Mouse (Mus musculus) embryonic facial prominence, embryonic 14.5 days (tissue): ENCODE results near the gene Mrtfa. TPM values are rescaled to one million over a fixed set of nuclear protein-coding genes. Genes with fewer than 3 reads are reported as not detected.
"Not testable (repeated sequence)": the region's sequence is repeated elsewhere in the genome, so short reads cannot be mapped to it uniquely, and the experiment has no call there.

Experiments
- ATAC-seq: fragments of 200-750 bp; cut with Nextera tagmentation; 2 replicates; pipeline ENCODE4 v1.8.0; 2017; ENCODE audit warnings: low read depth, moderate number of reproducible peaks, moderate TSS enrichment
- DNase-seq: peaks from one replicate; pipeline ENCODE4 v3.0.0-alpha.2; 2015; ENCODE audit warnings: low spot score
- H3K27ac ChIP-seq: fragments of 300-500 bp; sonication (generic); replicated peaks from 2 replicates; pipeline ENCODE4 v1.5.1; 2014; ENCODE audit warnings: low read depth, mild to moderate bottlenecking, low read length, moderate library complexity
- H3K27me3 ChIP-seq: fragments of 300-500 bp; sonication (generic); replicated peaks from 2 replicates; pipeline ENCODE4 v1.6.1; 2014; ENCODE audit warnings: low read length; ENCODE audit not compliant: control insufficient read depth, insufficient read depth
- H3K36me3 ChIP-seq: fragments of 300-500 bp; sonication (generic); 2 replicates; pipeline ENCODE4 v1.6.1; 2014; ENCODE audit warnings: low read length, mixed read lengths; ENCODE audit not compliant: control insufficient read depth, insufficient read depth
- H3K4me1 ChIP-seq: fragments of 300-500 bp; sonication (generic); 2 replicates; pipeline ENCODE4 v1.6.1; 2014; ENCODE audit warnings: antibody characterized with exemption, low read length; ENCODE audit not compliant: control insufficient read depth, insufficient read depth
- H3K4me2 ChIP-seq: fragments of 300-500 bp; sonication (generic); 2 replicates; pipeline ENCODE4 v1.6.1; 2014; ENCODE audit warnings: low read depth, mild to moderate bottlenecking, low read length, moderate library complexity, mixed read lengths
- H3K4me3 ChIP-seq: fragments of 300-500 bp; sonication (generic); 2 replicates; pipeline ENCODE4 v1.5.1; 2014; ENCODE audit warnings: low read depth, mild to moderate bottlenecking, low read length
- H3K9ac ChIP-seq: fragments of 300-500 bp; sonication (generic); 2 replicates; pipeline ENCODE4 v1.6.1; 2014; ENCODE audit warnings: low read depth, mild to moderate bottlenecking, low read length, moderate library complexity, mixed read lengths
- H3K9me3 ChIP-seq: fragments of 300-500 bp; sonication (generic); 2 replicates; pipeline ENCODE4 v1.6.1; 2016; ENCODE audit warnings: low read length; ENCODE audit not compliant: control insufficient read depth
- WGBS: fragments of 180-500 bp; shearing (Covaris S2); extraction: QIAGEN DNeasy Blood & Tissue Kit; methylation state at CpG from one replicate; pipeline ENCODE4 v1.1.7; 2014; 5-methylcytosine and 5-hydroxymethylcytosine counted together
- polyA plus RNA-seq: library from polyadenylated mRNA; unstranded; fragments of >200 nt; fragmentation: Nextera tagmentation; extraction: Ambion mirVana; gene quantifications from 2 replicates; pipeline ENCODE4 v1.2.1, GENCODE M21; 2014

The Mrtfa gene
- polyA plus RNA-seq, 1 experiment from 2014 or later, result 28.6 TPM

DNA sequence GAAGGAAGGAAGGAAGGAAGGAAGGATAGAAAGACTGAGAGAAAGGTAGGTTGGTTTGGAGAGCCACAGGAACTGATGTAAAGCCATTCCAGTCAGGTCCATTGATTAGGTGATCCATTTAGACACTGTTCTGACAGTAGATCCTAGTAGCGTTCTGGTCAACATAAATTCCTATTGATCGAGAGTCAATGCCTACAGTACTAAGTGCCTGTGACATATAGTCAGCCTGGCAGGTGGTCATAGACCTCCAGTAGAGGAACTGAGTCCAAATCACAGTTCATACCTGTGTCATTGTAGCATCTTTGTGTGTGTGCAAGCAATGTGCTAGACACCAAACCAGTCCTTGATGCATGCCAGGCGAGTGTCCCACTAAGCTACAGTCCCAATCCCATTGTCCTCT, 37.7 kb upstream of the Mrtfa start:
- 83% methylated on average over 3 of the region's 3 CpGs for WGBS
- no peak for DNase-seq
- Histone ChIP-seq H3K4me3 (no peak overlapping the region), H3K4me1 (no peaks in the 10 kb centered on the region), H3K4me2 (no peak overlapping the region), H3K27me3 (no peaks in the 10 kb centered on the region), H3K9me3 (no peaks in the 10 kb centered on the region), H3K9ac (no peak overlapping the region), H3K36me3 (no peaks in the 10 kb centered on the region), H3K27ac (no peak overlapping the region)
- ATAC-seq, result no peak

DNA sequence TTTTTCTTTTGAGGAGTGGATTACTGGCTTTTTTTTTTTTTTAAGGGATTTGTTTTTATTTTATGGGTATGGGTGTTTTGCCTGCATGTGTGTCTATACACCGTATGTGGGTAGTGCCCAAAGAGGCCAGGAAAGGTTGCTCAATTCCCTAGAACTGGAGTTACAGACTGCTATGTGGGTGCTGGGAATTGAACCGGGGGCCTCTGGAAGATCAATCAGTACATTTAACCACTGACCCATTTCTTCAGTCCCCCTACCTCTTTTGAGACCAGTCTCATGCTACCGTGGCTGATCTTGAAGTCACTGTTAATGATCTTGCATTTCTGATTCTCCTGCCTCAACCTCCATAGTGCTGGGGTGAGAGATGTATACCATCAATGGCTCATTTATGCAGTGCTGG, 36.7 kb upstream of the Mrtfa start:
- Histone ChIP-seq H3K36me3 (no peaks in the 10 kb centered on the region), H3K4me2 (no peak overlapping the region), H3K4me3 (no peak overlapping the region), H3K4me1 (no peaks in the 10 kb centered on the region), H3K27ac (no peak overlapping the region), H3K9ac (no peak overlapping the region), H3K9me3 (no peaks in the 10 kb centered on the region), H3K27me3 (no peaks in the 10 kb centered on the region)
- DNase-seq, result no peak
- ATAC-seq, result no peak
- WGBS, result 86% methylated on average over 3 of the region's 3 CpGs

DNA sequence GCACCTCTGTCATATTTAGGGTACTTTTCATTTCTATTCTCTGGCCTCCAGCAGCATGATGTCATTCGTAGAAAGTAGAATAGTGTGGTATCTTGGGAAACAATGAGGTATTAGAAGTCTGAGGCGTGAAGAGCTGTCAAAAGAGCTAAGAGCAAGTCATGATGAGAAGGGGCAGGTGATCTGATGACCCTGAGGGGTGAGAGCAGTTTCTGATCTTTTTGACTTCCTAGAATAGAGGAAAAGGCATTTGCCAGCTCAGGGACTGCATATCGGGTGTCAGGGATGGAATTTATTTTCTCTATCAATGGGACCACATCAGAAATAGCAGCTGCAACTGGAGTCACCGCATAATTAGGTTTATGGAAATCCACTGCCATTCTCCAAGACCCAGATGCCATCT, 36.2 kb upstream of the Mrtfa start:
- ATAC-seq, result peak; percentile 47; the same call in 1 of the 2 replicates
- H3K9me3 ChIP-seq, result no peaks in the 10 kb centered on the region
- H3K4me3 ChIP-seq, result no peak overlapping the region
- H3K27me3 ChIP-seq, result no peaks in the 10 kb centered on the region
- no peak overlapping the region for H3K27ac ChIP-seq
- peak; percentile 83 for DNase-seq
- H3K9ac ChIP-seq, result no peak overlapping the region
- WGBS, result 59% methylated on average over 4 of the region's 4 CpGs
- H3K36me3 ChIP-seq, result no peaks in the 10 kb centered on the region
- no peaks in the 10 kb centered on the region for H3K4me1 ChIP-seq
- H3K4me2 ChIP-seq, result no peak overlapping the region

DNA sequence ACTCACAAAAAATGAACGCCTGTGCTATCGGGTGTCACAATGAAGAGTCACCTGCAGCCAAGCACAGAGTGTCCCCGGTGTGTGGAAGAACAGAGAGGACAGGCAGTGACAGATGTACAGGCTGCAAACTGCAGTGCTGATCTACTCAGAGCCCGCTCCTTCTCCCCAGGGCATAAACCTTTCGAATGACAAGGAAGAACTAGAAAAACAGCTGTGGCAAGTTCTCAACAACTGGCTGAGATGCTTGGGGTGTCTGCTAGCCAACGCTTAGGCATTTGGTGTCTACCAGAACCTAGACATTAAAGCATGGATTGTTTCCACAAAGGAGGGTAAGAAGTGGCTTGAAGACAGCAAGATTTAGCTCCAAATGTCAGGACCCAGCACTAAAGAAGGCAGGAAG, 35.2 kb upstream of the Mrtfa start:
- H3K36me3 ChIP-seq, result no peaks in the 10 kb centered on the region
- H3K27ac ChIP-seq, result no peak overlapping the region
- no peaks in the 10 kb centered on the region for H3K4me1 ChIP-seq
- H3K4me2 ChIP-seq, result no peak overlapping the region
- ATAC-seq (no peak), DNase-seq (peak; percentile 70)
- WGBS, result 61% methylated on average over 6 of the region's 6 CpGs
- H3K27me3 ChIP-seq, result no peaks in the 10 kb centered on the region
- no peak overlapping the region for H3K9ac ChIP-seq
- H3K9me3 ChIP-seq, result no peaks in the 10 kb centered on the region
- no peak overlapping the region for H3K4me3 ChIP-seq

DNA sequence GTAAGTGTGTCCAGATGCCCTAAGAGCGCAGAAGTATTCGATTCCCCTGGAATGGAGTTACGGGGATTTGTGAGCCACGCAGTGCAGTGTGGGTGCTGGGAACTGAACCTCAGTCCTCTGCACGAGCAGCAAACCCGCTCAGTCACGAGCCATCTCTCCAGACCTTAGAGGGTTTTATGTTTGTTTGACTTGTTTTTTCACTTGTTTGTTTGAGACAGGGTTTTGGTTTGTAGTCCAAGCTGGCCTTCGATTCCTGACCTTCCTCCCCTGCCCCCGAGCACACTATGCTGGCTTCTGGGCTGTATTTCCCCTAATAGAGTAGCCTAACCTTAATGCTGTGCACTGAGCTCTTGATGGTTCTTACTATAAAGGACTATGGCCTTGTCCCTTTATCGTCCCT, 34.5 kb upstream of the Mrtfa start:
- Histone ChIP-seq H3K4me2 (no peak overlapping the region), H3K27me3 (no peaks in the 10 kb centered on the region), H3K9ac (no peak overlapping the region), H3K27ac (no peak overlapping the region), H3K9me3 (no peaks in the 10 kb centered on the region), H3K36me3 (no peaks in the 10 kb centered on the region), H3K4me1 (no peaks in the 10 kb centered on the region), H3K4me3 (no peak overlapping the region)
- ATAC-seq, result no peak
- no peak for DNase-seq
- 83% methylated on average over 10 of the region's 10 CpGs for WGBS

DNA sequence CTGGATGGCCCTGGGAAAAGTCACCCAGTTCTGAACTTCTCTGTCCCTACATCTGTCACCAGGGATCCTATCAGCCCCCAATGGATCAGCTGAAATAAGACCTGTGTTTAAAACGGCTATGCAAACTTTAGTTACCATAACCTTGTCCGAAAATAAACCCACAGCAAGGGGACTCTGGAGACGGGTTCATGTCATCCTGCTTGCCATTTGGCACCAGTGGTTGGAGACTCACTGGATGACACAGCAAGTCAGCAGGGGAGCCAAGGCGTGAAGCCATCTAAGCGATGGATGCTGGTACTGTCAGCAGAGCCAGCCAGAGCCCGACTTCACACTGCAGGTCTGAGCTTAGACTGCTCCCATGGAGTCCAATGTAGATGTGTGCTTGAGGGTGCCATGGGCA, 30.9 kb upstream of the Mrtfa start:
- H3K36me3 ChIP-seq, result no peaks in the 10 kb centered on the region
- no peak overlapping the region for H3K4me3 ChIP-seq
- no peak overlapping the region for H3K27ac ChIP-seq
- H3K4me2 ChIP-seq, result no peak overlapping the region
- H3K9me3 ChIP-seq, result no peaks in the 10 kb centered on the region
- H3K4me1 ChIP-seq, result no peaks in the 10 kb centered on the region
- H3K27me3 ChIP-seq, result no peaks in the 10 kb centered on the region
- no peak overlapping the region for H3K9ac ChIP-seq
- no peak for ATAC-seq
- no peak for DNase-seq
- 52% methylated on average over 6 of the region's 6 CpGs for WGBS

DNA sequence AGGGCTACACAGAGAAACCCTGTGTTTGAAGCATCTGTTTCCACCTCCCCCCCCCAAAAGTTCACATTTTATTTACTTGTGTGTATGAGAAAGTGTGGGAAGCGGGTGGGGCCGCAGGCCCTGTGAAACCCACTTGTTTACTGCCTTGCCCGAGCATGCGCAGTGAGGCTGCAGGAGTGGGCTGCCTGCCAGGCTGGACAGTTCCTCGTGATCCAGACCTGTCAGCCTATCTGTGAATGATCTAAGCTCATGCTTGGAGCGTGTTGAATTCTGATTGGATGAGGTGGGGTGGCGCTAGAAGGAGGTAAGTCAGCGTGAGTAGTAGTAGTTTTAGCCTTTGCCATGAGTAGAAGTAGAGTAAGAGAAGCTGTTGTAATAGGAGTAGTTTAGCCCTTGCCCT, 29.5 kb upstream of the Mrtfa start:
- H3K4me3 ChIP-seq, H3K36me3 ChIP-seq, H3K27me3 ChIP-seq, ATAC-seq, H3K9me3 ChIP-seq, H3K9ac ChIP-seq, H3K4me1 ChIP-seq, H3K27ac ChIP-seq, H3K4me2 ChIP-seq, DNase-seq: not testable (repeated sequence)
- 68% methylated on average over 8 of the region's 8 CpGs for WGBS

DNA sequence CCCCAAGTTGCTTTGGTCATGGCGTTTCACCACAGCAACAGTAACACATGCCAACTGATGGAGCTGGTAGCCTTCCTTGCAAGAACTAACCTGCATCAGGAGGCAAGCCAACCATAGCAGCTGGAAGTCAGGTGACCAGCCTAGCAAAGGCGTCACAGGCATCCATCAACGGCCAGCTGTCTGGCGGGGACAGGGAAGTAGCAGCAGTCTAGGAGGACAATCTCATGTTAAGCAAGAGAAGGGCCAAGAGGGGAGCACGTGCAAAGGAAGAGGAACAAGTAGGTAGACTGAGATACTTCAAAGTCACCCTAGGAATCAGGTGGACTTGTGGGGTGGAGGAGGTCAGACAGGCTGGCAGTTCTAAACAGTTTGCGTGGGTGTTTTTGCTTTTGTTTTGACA, 28.5 kb upstream of the Mrtfa start:
- WGBS, result 74% methylated on average over 6 of the region's 6 CpGs
- H3K4me3 ChIP-seq, result no peak overlapping the region
- no peak overlapping the region for H3K9ac ChIP-seq
- no peaks in the 10 kb centered on the region for H3K36me3 ChIP-seq
- H3K27me3 ChIP-seq, result no peaks in the 10 kb centered on the region
- no peak overlapping the region for H3K4me2 ChIP-seq
- no peaks in the 10 kb centered on the region for H3K4me1 ChIP-seq
- H3K9me3 ChIP-seq, result no peaks in the 10 kb centered on the region
- DNase-seq (no peak), ATAC-seq (no peak)
- no peak overlapping the region for H3K27ac ChIP-seq

DNA sequence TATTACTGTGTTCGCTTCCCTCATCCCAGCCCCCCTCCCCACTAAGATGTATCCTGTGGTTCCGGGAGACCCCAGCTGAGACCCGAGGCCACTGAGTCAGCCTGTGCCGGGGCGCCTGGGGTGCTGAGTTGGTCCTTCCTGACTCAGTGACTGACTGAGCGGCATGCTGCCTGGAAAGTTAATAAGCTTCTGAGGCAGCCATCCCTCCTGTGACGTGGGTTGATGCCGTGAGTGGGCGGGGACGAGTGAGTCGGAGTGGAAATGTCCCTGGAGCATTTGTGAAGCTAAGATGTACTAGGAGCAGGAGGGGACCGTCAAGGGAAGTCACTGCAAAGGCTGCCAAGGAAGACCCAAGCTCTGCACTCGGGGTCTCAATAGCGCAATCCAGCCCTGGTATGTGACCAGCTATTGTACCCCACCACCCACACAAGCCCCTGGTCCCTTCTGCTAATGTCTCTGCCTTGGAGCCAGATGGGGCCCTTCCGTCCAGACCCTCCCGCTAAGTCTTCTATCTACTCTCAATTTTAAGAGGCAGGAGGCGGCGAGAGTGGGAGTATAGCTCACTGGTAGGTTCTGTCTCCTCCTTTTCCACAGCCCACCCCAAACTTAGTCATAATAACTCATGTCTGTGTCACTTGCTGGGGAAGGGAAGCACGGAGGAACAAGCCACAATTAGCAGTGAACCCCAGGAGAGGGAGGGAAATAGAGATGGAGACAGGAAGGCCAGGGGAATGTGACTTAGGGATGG, 26.5 kb upstream of the Mrtfa start:
- H3K36me3 ChIP-seq, result no peaks in the 10 kb centered on the region
- 84% methylated on average over 18 of the region's 19 CpGs for WGBS
- ATAC-seq, result no peak

More for the DNA sequence above, 26.5 kb upstream of the Mrtfa start:
- Histone ChIP-seq H3K9me3 (no peaks in the 10 kb centered on the region), H3K4me3 (no peak overlapping the region), H3K9ac (no peak overlapping the region), H3K4me2 (no peak overlapping the region), H3K4me1 (peaks cover 11% of the 10 kb centered on the region; the same call in 1 of the 2 replicates), H3K27ac (no peak overlapping the region), H3K27me3 (no peaks in the 10 kb centered on the region)
- DNase-seq, result no peak
